Mouse (Mus musculus): ENCODE measurements around the gene Gm9780.
"Not testable (repeated sequence)": the region's sequence is repeated elsewhere in the genome, so short reads cannot be mapped to it uniquely, and the experiment has no call there.

Gene Gm9780

GRCm38 (mm10) chr14:26042611-26043010 is at the start of gene Gm9780:
Gene Gm9780 (minus strand): TSS chr14:26042711.
- not testable (repeated sequence) for DNase-seq

GRCm38 (mm10) chr14:26081997-26082396 is 39.5 kb upstream of the Gm9780 start, which contains the start of gene Cphx3:
Gene Cphx3 (plus strand): TSS chr14:26082297.
- DNase-seq: not testable (repeated sequence)

GRCm38 (mm10) chr14:26081216-26081615 is 38.7 kb upstream of the Gm9780 start, which contains the start of gene Cphx2:
Gene Cphx2 (plus strand): TSS chr14:26081516.
- DNase-seq: not testable (repeated sequence)

GRCm38 (mm10) chr14:26076620-26077390 is 34.3 kb upstream of the Gm9780 start:
- DNase-seq: not testable (repeated sequence)

- DNase-seq: not testable (repeated sequence)
Observed at GRCm38 (mm10) chr14:26067325-26067633, 24.8 kb upstream of the Gm9780 start, which contains the start of gene Tmem254c. Gene Tmem254c (minus strand): TSS chr14:26067355.

- not testable (repeated sequence) for DNase-seq
Observed at GRCm38 (mm10) chr14:26066574-26067324, 24.2 kb upstream of the Gm9780 start.

- DNase-seq: not testable (repeated sequence)
Observed at GRCm38 (mm10) chr14:26059362-26059761, 16.9 kb upstream of the Gm9780 start.

- DNase-seq: not testable (repeated sequence)
Observed at GRCm38 (mm10) chr14:26058184-26058583, 15.7 kb upstream of the Gm9780 start.

GRCm38 (mm10) chr14:26048767-26049166 is 6.3 kb upstream of the Gm9780 start:
- DNase-seq: not testable (repeated sequence)

- not testable (repeated sequence) for DNase-seq
Observed at GRCm38 (mm10) chr14:26047026-26047425, 4.5 kb upstream of the Gm9780 start.

- DNase-seq: not testable (repeated sequence)
Observed at GRCm38 (mm10) chr14:26045007-26045406, 2.5 kb upstream of the Gm9780 start.

GRCm38 (mm10) chr14:26035439-26035838 is 7.1 kb downstream of the Gm9780 start:
- DNase-seq: not testable (repeated sequence)

- not testable (repeated sequence) for DNase-seq
Observed at GRCm38 (mm10) chr14:26034364-26034763, 8.1 kb downstream of the Gm9780 start.

GRCm38 (mm10) chr14:26025653-26026052 is 16.9 kb downstream of the Gm9780 start:
- DNase-seq: not testable (repeated sequence)

- not testable (repeated sequence) for DNase-seq
Observed at GRCm38 (mm10) chr14:26022831-26023230, 19.7 kb downstream of the Gm9780 start.

GRCm38 (mm10) chr14:26021555-26021954 is 21.0 kb downstream of the Gm9780 start:
- DNase-seq: not testable (repeated sequence)

- DNase-seq: not testable (repeated sequence)
Observed at GRCm38 (mm10) chr14:26016414-26016813, 26.1 kb downstream of the Gm9780 start.

GRCm38 (mm10) chr14:26007462-26007861 is 35.0 kb downstream of the Gm9780 start:
- not testable (repeated sequence) for DNase-seq

- DNase-seq: peak; percentile 44 to 55
Observed at GRCm38 (mm10) chr14:25981880-25982279, 60.6 kb downstream of the Gm9780 start.

- DNase-seq: not testable (repeated sequence)
Observed at GRCm38 (mm10) chr14:25979242-25979941, 63.1 kb downstream of the Gm9780 start.

GRCm38 (mm10) chr14:25978371-25979241 is 63.9 kb downstream of the Gm9780 start, which contains the start of gene Duxbl1:
Gene Duxbl1 (plus strand): TSS chr14:25978577.
- not testable (repeated sequence) for DNase-seq

Data from kidney, postnatal 25 days (tissue).